Mouse (Mus musculus): Measurements from ENCODE around the gene Gm29427.
"Not testable (repeated sequence)": the region's sequence is repeated elsewhere in the genome, so short reads cannot be mapped to it uniquely, and the experiment has no call there.

Gm29427 gene

GRCm38 (mm10) chr1:130659641-130660040 lies 56.0 kb downstream of the Gm29427 start:
- DNase-seq (ENCODE audit: low read depth): not testable (repeated sequence)

- no peak for DNase-seq (ENCODE audit: low read depth)
Measured at GRCm38 (mm10) chr1:130644103-130644502, 71.5 kb downstream of the Gm29427 start.

- no peak for DNase-seq (ENCODE audit: low read depth)
Measured at GRCm38 (mm10) chr1:130640967-130641366, 74.6 kb downstream of the Gm29427 start.

GRCm38 (mm10) chr1:130633761-130634410 lies 81.7 kb downstream of the Gm29427 start:
- peak; percentile 75 for DNase-seq (ENCODE audit: low read depth)

GRCm38 (mm10) chr1:130633316-130633715 lies 82.3 kb downstream of the Gm29427 start:
- no peak for DNase-seq (ENCODE audit: low read depth)

GRCm38 (mm10) chr1:130629521-130629920 lies 86.1 kb downstream of the Gm29427 start, which contains the start of gene Zp3r:
TSS of gene Zp3r (minus strand) at chr1:130629621.
- DNase-seq (ENCODE audit: low read depth): no peak

Measured in 416B (cell line).